Comparison of ENCODE assay signal across 23 mouse cellular contexts in genomic region chr5:31671137-31671536, GRCm38 (mm10).
"Had no signal": no experiment of that assay in that cellular context is flagged by ENCODE, and none has a peak within 500 bp of the region (broad histone marks: within the 10 kb centered on the region; RNA-seq: fewer than 3 reads in every experiment).

No protein-coding gene starts in this region.

- H3K4me3 ChIP-seq: heart, embryonic 10.5 days; heart, embryonic 12.5 days; intestine, embryonic 15.5 days; limb, embryonic 10.5 days; limb, embryonic 12.5 days; liver, embryonic 13.5 days; liver, embryonic 15.5 days had no signal

- ATAC-seq: hindbrain, embryonic 16.5 days; inflammation-experienced regulatory T-cells, adult 6 months; intestine, embryonic 15.5 days; intestine, postnatal 0 days had no signal

- H3K36me3 ChIP-seq: heart, embryonic 10.5 days; heart, embryonic 12.5 days; intestine, embryonic 15.5 days; limb, embryonic 10.5 days; limb, embryonic 12.5 days; liver, embryonic 13.5 days; liver, embryonic 15.5 days had no signal

- H3K9me3 ChIP-seq: heart, embryonic 10.5 days; heart, embryonic 12.5 days; intestine, embryonic 15.5 days; limb, embryonic 10.5 days; limb, embryonic 12.5 days; liver, embryonic 13.5 days; liver, embryonic 15.5 days had no signal

- H3K4me1 ChIP-seq: limb, embryonic 12.5 days; liver, embryonic 13.5 days; liver, embryonic 15.5 days had no signal

- DNase-seq: gastrocnemius, postnatal 14 days; gastrocnemius, postnatal 36 days; heart, adult 18-20 months; heart, postnatal 10 days; heart, postnatal 4 days; kidney, adult 18-20 months; kidney, adult 8-10 months; kidney, postnatal 10 days; kidney, postnatal 25 days; kidney, postnatal 4 days; layer of hippocampus, adult 9-11 months; liver; liver, embryonic 13.5 days had no signal

- H3K27me3 ChIP-seq: heart, embryonic 12.5 days; intestine, embryonic 15.5 days; limb, embryonic 12.5 days; liver, embryonic 13.5 days; liver, embryonic 15.5 days had no signal

- H3K27ac ChIP-seq: heart, embryonic 10.5 days; hindbrain, embryonic 14.5 days; intestine, embryonic 15.5 days; limb, embryonic 10.5 days; limb, embryonic 12.5 days; liver, embryonic 13.5 days; liver, embryonic 15.5 days had no signal
